Mouse (Mus musculus): ENCODE measurements around the gene Sapcd1. TPM values are rescaled to one million over a fixed set of nuclear protein-coding genes. Genes with fewer than 3 reads are reported as not detected.

Sapcd1 gene
- polyA plus RNA-seq, 1 experiment from 2014 or later: 1.4 TPM

Other genes starting within 250 kb of the Sapcd1 start
- gene Cyp21a1, start 223.5 kb downstream of the Sapcd1 start, polyA plus RNA-seq (2016; fragmentation: Nextera tagmentation; extraction: Ambion mirVana): not detected in 2 replicates
- gene Stk19, start 191.1 kb downstream of the Sapcd1 start, polyA plus RNA-seq (2016; fragmentation: Nextera tagmentation; extraction: Ambion mirVana): 23.3 and 28.6 TPM in 2 replicates
- gene Dxo, start 191.0 kb downstream of the Sapcd1 start, polyA plus RNA-seq (2016; fragmentation: Nextera tagmentation; extraction: Ambion mirVana): 77.5 and 83.5 TPM in 2 replicates
- gene Skiv2l, start 177.8 kb downstream of the Sapcd1 start, polyA plus RNA-seq (2016; fragmentation: Nextera tagmentation; extraction: Ambion mirVana): 57.5 and 65.0 TPM in 2 replicates
- 151 and 155 TPM in 2 replicates for gene Nelfe, start 177.6 kb downstream of the Sapcd1 start, polyA plus RNA-seq (2016; fragmentation: Nextera tagmentation; extraction: Ambion mirVana)
- gene Cfb, start 165.5 kb downstream of the Sapcd1 start, polyA plus RNA-seq (2016; fragmentation: Nextera tagmentation; extraction: Ambion mirVana): 2.1 and 2.5 TPM in 2 replicates
- gene Zbtb12, start 148.5 kb downstream of the Sapcd1 start, polyA plus RNA-seq (2016; fragmentation: Nextera tagmentation; extraction: Ambion mirVana): 6.2 and 6.3 TPM in 2 replicates
- 0.06 TPM in 1 of 2 replicates, not detected in the other for gene Gm20547, start 146.0 kb downstream of the Sapcd1 start, polyA plus RNA-seq (2016; fragmentation: Nextera tagmentation; extraction: Ambion mirVana)
- gene C2, start 129.8 kb downstream of the Sapcd1 start, polyA plus RNA-seq (2016; fragmentation: Nextera tagmentation; extraction: Ambion mirVana): 0.29 and 0.40 TPM in 2 replicates
- gene Ehmt2, start 129.5 kb downstream of the Sapcd1 start, polyA plus RNA-seq (2016; fragmentation: Nextera tagmentation; extraction: Ambion mirVana): 109 and 116 TPM in 2 replicates
- not detected in 2 replicates for gene Slc44a4, start 113.5 kb downstream of the Sapcd1 start, polyA plus RNA-seq (2016; fragmentation: Nextera tagmentation; extraction: Ambion mirVana)
- gene Neu1, start 96.8 kb downstream of the Sapcd1 start, polyA plus RNA-seq (2016; fragmentation: Nextera tagmentation; extraction: Ambion mirVana): 14.6 and 16.1 TPM in 2 replicates
- 0.08 and 0.14 TPM in 2 replicates for gene Hspa1b, start 68.8 kb downstream of the Sapcd1 start, polyA plus RNA-seq (2016; fragmentation: Nextera tagmentation; extraction: Ambion mirVana)
- gene Gm20481, start 58.1 kb downstream of the Sapcd1 start, polyA plus RNA-seq (2016; fragmentation: Nextera tagmentation; extraction: Ambion mirVana): not detected in 2 replicates
- 1.1 and 1.4 TPM in 2 replicates for gene Hspa1a, start 55.9 kb downstream of the Sapcd1 start, polyA plus RNA-seq (2016; fragmentation: Nextera tagmentation; extraction: Ambion mirVana)
- 0.58 and 0.85 TPM in 2 replicates for gene Hspa1l, start 55.3 kb downstream of the Sapcd1 start, polyA plus RNA-seq (2016; fragmentation: Nextera tagmentation; extraction: Ambion mirVana)
- gene Lsm2, start 46.2 kb downstream of the Sapcd1 start, polyA plus RNA-seq (2016; fragmentation: Nextera tagmentation; extraction: Ambion mirVana): 320 and 365 TPM in 2 replicates
- gene Vars, start 27.0 kb downstream of the Sapcd1 start, polyA plus RNA-seq (2016; fragmentation: Nextera tagmentation; extraction: Ambion mirVana): 222 and 267 TPM in 2 replicates
- 0.15 and 0.23 TPM in 2 replicates for gene Vwa7, start 11.4 kb downstream of the Sapcd1 start, polyA plus RNA-seq (2016; fragmentation: Nextera tagmentation; extraction: Ambion mirVana)
- 5.2 and 5.4 TPM in 2 replicates for gene Msh5, start 18.7 kb upstream of the Sapcd1 start, polyA plus RNA-seq (2016; fragmentation: Nextera tagmentation; extraction: Ambion mirVana)
- gene Clic1, start 21.9 kb upstream of the Sapcd1 start, polyA plus RNA-seq (2016; fragmentation: Nextera tagmentation; extraction: Ambion mirVana): 174 and 186 TPM in 2 replicates
- gene Ddah2, start 31.0 kb upstream of the Sapcd1 start, polyA plus RNA-seq (2016; fragmentation: Nextera tagmentation; extraction: Ambion mirVana): 453 and 568 TPM in 2 replicates
- gene Ly6g6c, start 37.4 kb upstream of the Sapcd1 start, polyA plus RNA-seq (2016; fragmentation: Nextera tagmentation; extraction: Ambion mirVana): not detected in 2 replicates
- 0.36 and 0.46 TPM in 2 replicates for gene Mpig6b, start 38.2 kb upstream of the Sapcd1 start, polyA plus RNA-seq (2016; fragmentation: Nextera tagmentation; extraction: Ambion mirVana)
- 0.81 and 0.95 TPM in 2 replicates for gene Ly6g6e, start 48.9 kb upstream of the Sapcd1 start, polyA plus RNA-seq (2016; fragmentation: Nextera tagmentation; extraction: Ambion mirVana)
- gene Ly6g6d, start 50.0 kb upstream of the Sapcd1 start, polyA plus RNA-seq (2016; fragmentation: Nextera tagmentation; extraction: Ambion mirVana): 0.80 and 1.1 TPM in 2 replicates
- gene Ly6g6f, start 57.6 kb upstream of the Sapcd1 start, polyA plus RNA-seq (2016; fragmentation: Nextera tagmentation; extraction: Ambion mirVana): 0.56 and 0.66 TPM in 2 replicates
- 53.3 and 63.6 TPM in 2 replicates for gene Abhd16a, start 61.2 kb upstream of the Sapcd1 start, polyA plus RNA-seq (2016; fragmentation: Nextera tagmentation; extraction: Ambion mirVana)
- gene Ly6g5c, start 80.3 kb upstream of the Sapcd1 start, polyA plus RNA-seq (2016; fragmentation: Nextera tagmentation; extraction: Ambion mirVana): not detected in 2 replicates
- gene Ly6g5b, start 87.4 kb upstream of the Sapcd1 start, polyA plus RNA-seq (2016; fragmentation: Nextera tagmentation; extraction: Ambion mirVana): 1.4 and 1.7 TPM in 2 replicates
- 33.9 and 35.8 TPM in 2 replicates for gene Gpank1, start 93.4 kb upstream of the Sapcd1 start, polyA plus RNA-seq (2016; fragmentation: Nextera tagmentation; extraction: Ambion mirVana)
- 299 and 317 TPM in 2 replicates for gene Csnk2b, start 94.0 kb upstream of the Sapcd1 start, polyA plus RNA-seq (2016; fragmentation: Nextera tagmentation; extraction: Ambion mirVana)
- gene D17H6S53E, start 98.4 kb upstream of the Sapcd1 start, polyA plus RNA-seq (2016; fragmentation: Nextera tagmentation; extraction: Ambion mirVana): 8.4 and 8.5 TPM in 2 replicates
- 0.39 and 0.56 TPM in 2 replicates for gene Apom, start 104.0 kb upstream of the Sapcd1 start, polyA plus RNA-seq (2016; fragmentation: Nextera tagmentation; extraction: Ambion mirVana)
- 74.2 and 74.7 TPM in 2 replicates for gene Bag6, start 107.2 kb upstream of the Sapcd1 start, polyA plus RNA-seq (2016; fragmentation: Nextera tagmentation; extraction: Ambion mirVana)
- 213 and 229 TPM in 2 replicates for gene Prrc2a, start 136.9 kb upstream of the Sapcd1 start, polyA plus RNA-seq (2016; fragmentation: Nextera tagmentation; extraction: Ambion mirVana)
- gene Aif1, start 148.1 kb upstream of the Sapcd1 start, polyA plus RNA-seq (2016; fragmentation: Nextera tagmentation; extraction: Ambion mirVana): 1.5 and 1.8 TPM in 2 replicates
- gene Lst1, start 160.4 kb upstream of the Sapcd1 start, polyA plus RNA-seq (2016; fragmentation: Nextera tagmentation; extraction: Ambion mirVana): 1.6 and 2.0 TPM in 2 replicates
- gene Ltb, start 166.4 kb upstream of the Sapcd1 start, polyA plus RNA-seq (2016; fragmentation: Nextera tagmentation; extraction: Ambion mirVana): 0.38 and 0.45 TPM in 2 replicates
- 0.14 TPM in 1 of 2 replicates, not detected in the other for gene Tnf, start 174.0 kb upstream of the Sapcd1 start, polyA plus RNA-seq (2016; fragmentation: Nextera tagmentation; extraction: Ambion mirVana)
- gene Lta, start 177.3 kb upstream of the Sapcd1 start, polyA plus RNA-seq (2016; fragmentation: Nextera tagmentation; extraction: Ambion mirVana): not detected in 2 replicates
- 0.30 and 0.33 TPM in 2 replicates for gene Gm16181, start 192.8 kb upstream of the Sapcd1 start, polyA plus RNA-seq (2016; fragmentation: Nextera tagmentation; extraction: Ambion mirVana)
- 4.5 and 5.2 TPM in 2 replicates for gene Atp6v1g2, start 205.6 kb upstream of the Sapcd1 start, polyA plus RNA-seq (2016; fragmentation: Nextera tagmentation; extraction: Ambion mirVana)
- gene Nfkbil1, start 207.8 kb upstream of the Sapcd1 start, polyA plus RNA-seq (2016; fragmentation: Nextera tagmentation; extraction: Ambion mirVana): 10.7 and 12.1 TPM in 2 replicates
- gene Ddx39b, start 213.7 kb upstream of the Sapcd1 start, polyA plus RNA-seq (2016; fragmentation: Nextera tagmentation; extraction: Ambion mirVana): 749 and 792 TPM in 2 replicates
- gene H2-D1, start 234.7 kb upstream of the Sapcd1 start, polyA plus RNA-seq (2016; fragmentation: Nextera tagmentation; extraction: Ambion mirVana): 21.4 and 23.1 TPM in 2 replicates

Measured in limb, embryonic 10.5 days (tissue).